Mouse (Mus musculus) embryonic facial prominence, embryonic 13.5 days (tissue): ENCODE results near the gene Ano4. TPM values are rescaled to one million over a fixed set of nuclear protein-coding genes. Genes with fewer than 3 reads are reported as not detected.

Experiments used
- ATAC-seq: fragments of 200-750 bp; cut with Nextera tagmentation; 2 replicates; pipeline ENCODE4 v1.8.0; 2017; ENCODE audit warnings: low read depth; ENCODE audit not compliant: insufficient number of reproducible peaks, insufficient read depth, low FRiP score, low TSS enrichment
- H3K27ac ChIP-seq: fragments of 300-500 bp; sonication (generic); 2 replicates; pipeline ENCODE4 v1.5.1; 2015; ENCODE audit warnings: moderate library complexity, mild to moderate bottlenecking, inconsistent platforms
- H3K27me3 ChIP-seq: fragments of 300-500 bp; sonication (generic); 2 replicates; pipeline ENCODE4 v1.6.1; 2015; ENCODE audit warnings: mild to moderate bottlenecking, inconsistent platforms
- H3K36me3 ChIP-seq: fragments of 300-500 bp; sonication (generic); 2 replicates; pipeline ENCODE4 v1.6.1; 2015; ENCODE audit warnings: mild to moderate bottlenecking, inconsistent platforms
- H3K4me1 ChIP-seq: fragments of 300-500 bp; sonication (generic); 2 replicates; pipeline ENCODE4 v1.6.1; 2015; ENCODE audit warnings: inconsistent platforms
- H3K4me2 ChIP-seq: fragments of 300-500 bp; sonication (generic); 2 replicates; pipeline ENCODE4 v1.6.1; 2015; ENCODE audit warnings: moderate library complexity, mild to moderate bottlenecking, inconsistent platforms
- H3K4me3 ChIP-seq: fragments of 300-500 bp; sonication (generic); 2 replicates; pipeline ENCODE4 v1.5.1; 2015; ENCODE audit warnings: mild to moderate bottlenecking, inconsistent platforms
- H3K9ac ChIP-seq: fragments of 300-500 bp; sonication (generic); 2 replicates; pipeline ENCODE4 v1.6.1; 2015; ENCODE audit warnings: mild to moderate bottlenecking, inconsistent platforms
- H3K9me3 ChIP-seq: fragments of 300-500 bp; sonication (generic); 2 replicates; pipeline ENCODE4 v1.6.1; 2016; ENCODE audit warnings: inconsistent platforms
- WGBS: fragments of 180-500 bp; shearing (Covaris S2); methylation state at CpG from one replicate; pipeline ENCODE4 v1.1.7; 2015; ENCODE audit warnings: mixed read lengths; 5-methylcytosine and 5-hydroxymethylcytosine counted together
- polyA plus RNA-seq: library from polyadenylated mRNA; unstranded; fragments of >200 nt; fragmentation: Nextera tagmentation; extraction: Ambion mirVana; gene quantifications from 2 replicates; pipeline ENCODE4 v1.2.1, GENCODE M21; 2015

Ano4 gene
- polyA plus RNA-seq, 1 experiment from 2014 or later: 0.65 TPM

DNA sequence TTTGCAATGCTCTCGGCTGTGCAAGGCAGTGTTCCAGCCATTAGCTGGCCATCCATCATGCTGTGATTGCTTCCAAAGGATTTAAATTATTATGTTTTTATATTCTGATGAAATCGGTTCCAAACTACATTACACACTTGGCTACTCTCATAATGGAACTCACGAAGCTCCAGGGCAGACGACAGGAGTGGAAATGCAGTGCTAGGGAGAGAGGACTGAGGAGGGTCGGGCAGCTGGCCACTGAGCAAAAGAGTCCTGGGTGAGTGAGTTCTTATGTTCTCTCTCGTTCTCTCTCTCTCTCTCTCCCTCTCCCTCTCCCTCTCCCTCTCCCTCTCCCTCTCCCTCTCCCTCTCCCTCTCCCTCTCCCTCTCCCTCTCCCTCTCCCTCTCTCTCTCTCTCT lies 357.6 kb downstream of the Ano4 start:
- 63% methylated on average over 6 of the region's 6 CpGs for WGBS
- H3K4me2 ChIP-seq: no peak overlapping the region

DNA sequence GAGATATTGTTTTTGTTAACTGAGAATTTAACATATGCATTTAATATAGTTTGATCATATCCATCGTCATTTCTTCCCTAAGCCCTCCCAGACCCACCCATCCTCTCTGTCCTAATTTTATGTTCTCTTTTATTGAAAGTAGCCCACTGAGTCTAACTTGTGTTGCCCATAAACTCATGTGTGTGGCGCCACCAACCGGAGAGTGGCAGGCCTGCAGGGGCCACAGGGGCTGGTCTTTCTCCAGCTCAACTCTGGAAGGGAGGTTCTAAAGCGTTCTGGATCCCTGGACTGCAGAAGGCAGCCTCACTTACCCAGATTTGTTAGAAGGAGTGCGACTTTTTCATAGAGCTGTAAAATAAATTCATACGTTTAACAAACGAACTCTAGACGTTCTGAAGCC lies 361.1 kb downstream of the Ano4 start:
- Histone ChIP-seq H3K9me3 (no peaks in the 10 kb centered on the region), H3K9ac (no peak overlapping the region), H3K4me2 (no peak overlapping the region), H3K4me1 (no peaks in the 10 kb centered on the region), H3K4me3 (no peak overlapping the region), H3K27me3 (no peaks in the 10 kb centered on the region), H3K36me3 (no peaks in the 10 kb centered on the region), H3K27ac (no peak overlapping the region)
- ATAC-seq: no peak
- 29% methylated on average over 8 of the region's 8 CpGs for WGBS

More for the DNA sequence above, 357.6 kb downstream of the Ano4 start:
- Histone ChIP-seq H3K4me1 (no peaks in the 10 kb centered on the region), H3K4me3 (no peak overlapping the region), H3K27me3 (no peaks in the 10 kb centered on the region), H3K9ac (no peak overlapping the region), H3K36me3 (no peaks in the 10 kb centered on the region), H3K27ac (no peak overlapping the region), H3K9me3 (no peaks in the 10 kb centered on the region)
- no peak for ATAC-seq

DNA sequence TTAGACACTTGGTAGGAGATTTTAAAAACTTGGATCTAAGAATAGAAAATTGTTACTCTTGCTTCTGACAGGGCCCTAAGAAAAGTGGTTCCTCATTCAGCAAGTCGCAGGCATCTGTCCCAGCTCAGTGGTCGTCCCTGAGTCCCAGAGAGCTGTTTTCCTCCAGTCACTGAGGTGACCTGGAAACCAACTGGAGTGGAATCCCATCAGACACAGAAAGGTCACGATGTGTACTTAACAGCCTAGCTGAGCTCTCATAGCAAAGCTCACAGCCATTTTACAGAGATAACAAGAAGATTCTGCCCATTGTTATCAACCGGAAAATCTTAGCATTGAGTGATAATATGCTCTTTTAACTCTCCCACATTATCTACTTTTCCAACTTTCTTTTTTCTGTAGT lies 365.1 kb downstream of the Ano4 start:
- no peak for ATAC-seq
- no peaks in the 10 kb centered on the region for H3K4me1 ChIP-seq

DNA sequence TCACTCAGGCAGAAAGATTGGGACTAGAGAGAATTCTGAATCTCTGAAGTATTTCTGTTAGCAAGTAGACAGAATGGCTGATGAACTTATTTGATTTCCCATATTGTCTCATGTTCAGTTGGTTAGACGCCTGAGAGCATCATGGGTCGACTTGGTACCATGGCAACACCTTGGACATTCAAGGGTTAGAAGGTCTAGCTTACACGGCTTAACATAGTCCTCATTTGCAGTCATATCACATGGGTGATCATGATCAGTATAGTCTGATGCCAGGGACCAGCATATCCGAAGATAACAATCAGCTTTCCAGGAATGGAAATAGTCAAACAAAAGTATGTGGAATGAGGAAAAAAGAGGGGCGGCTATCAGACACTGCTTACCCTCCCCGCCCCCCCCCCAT lies 365.6 kb downstream of the Ano4 start:
- Histone ChIP-seq H3K9ac (no peak overlapping the region), H3K27ac (no peak overlapping the region), H3K4me1 (no peaks in the 10 kb centered on the region), H3K36me3 (no peaks in the 10 kb centered on the region), H3K9me3 (no peaks in the 10 kb centered on the region), H3K27me3 (no peaks in the 10 kb centered on the region), H3K4me3 (no peak overlapping the region), H3K4me2 (no peak overlapping the region)
- WGBS: 80% methylated on average over 6 of the region's 6 CpGs
- no peak for ATAC-seq

More for the DNA sequence above, 365.1 kb downstream of the Ano4 start:
- H3K4me2 ChIP-seq: no peak overlapping the region
- no peaks in the 10 kb centered on the region for H3K27me3 ChIP-seq
- no peaks in the 10 kb centered on the region for H3K9me3 ChIP-seq
- no peak overlapping the region for H3K27ac ChIP-seq
- H3K9ac ChIP-seq: no peak overlapping the region
- no peaks in the 10 kb centered on the region for H3K36me3 ChIP-seq
- no peak overlapping the region for H3K4me3 ChIP-seq
- 82% methylated on average over 4 of the region's 4 CpGs for WGBS

DNA sequence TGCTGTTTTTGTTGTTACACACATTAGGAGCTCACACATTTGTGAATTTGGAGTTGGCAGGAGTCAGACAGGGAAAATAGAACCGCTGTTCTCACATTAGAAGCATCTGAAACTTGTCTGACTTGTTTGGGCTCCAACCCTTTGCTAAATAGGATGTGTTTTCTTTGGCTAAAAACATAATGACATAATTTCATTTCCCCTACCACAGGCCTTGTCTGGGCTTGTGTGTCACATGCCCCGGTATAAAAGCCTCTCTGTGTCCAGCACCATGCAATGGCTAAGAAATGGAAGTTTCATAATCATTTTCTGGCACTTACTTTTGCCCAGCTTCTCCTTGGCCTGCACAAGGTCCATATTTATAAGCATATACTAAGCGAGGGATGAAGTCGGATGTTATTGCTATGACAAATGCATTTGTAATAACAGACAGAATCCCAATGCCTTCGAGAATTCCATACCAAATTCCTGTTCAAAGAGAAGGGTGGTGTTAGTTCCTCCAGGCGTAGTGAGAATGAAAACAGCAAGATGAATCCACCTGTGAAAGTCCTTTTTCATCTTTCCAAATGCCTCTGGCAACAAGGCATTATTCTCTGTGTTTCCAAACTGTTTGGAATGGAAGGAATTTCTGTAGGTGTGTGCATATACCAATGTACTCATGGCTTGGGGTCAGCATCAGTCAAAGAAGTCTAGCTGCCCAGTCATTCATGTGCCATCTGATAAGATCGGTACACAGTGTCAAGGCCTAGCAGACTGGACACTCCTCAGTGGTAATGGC lies 373.4 kb downstream of the Ano4 start:
- 58% methylated on average over 7 of the region's 7 CpGs for WGBS
- 0 out of 2 replicates have a peak, but pooled peaks have one; percentile 62 for ATAC-seq
- H3K4me3 ChIP-seq: no peak overlapping the region
- peak overlapping the region; percentile 51 for H3K27ac ChIP-seq
- no peaks in the 10 kb centered on the region for H3K36me3 ChIP-seq
- 0 out of 2 replicates have a peak, but pooled peaks cover 4% of the 10 kb centered on the region for H3K4me1 ChIP-seq
- no peak overlapping the region for H3K4me2 ChIP-seq
- no peaks in the 10 kb centered on the region for H3K9me3 ChIP-seq
- H3K9ac ChIP-seq: no peak overlapping the region
- H3K27me3 ChIP-seq: no peaks in the 10 kb centered on the region

DNA sequence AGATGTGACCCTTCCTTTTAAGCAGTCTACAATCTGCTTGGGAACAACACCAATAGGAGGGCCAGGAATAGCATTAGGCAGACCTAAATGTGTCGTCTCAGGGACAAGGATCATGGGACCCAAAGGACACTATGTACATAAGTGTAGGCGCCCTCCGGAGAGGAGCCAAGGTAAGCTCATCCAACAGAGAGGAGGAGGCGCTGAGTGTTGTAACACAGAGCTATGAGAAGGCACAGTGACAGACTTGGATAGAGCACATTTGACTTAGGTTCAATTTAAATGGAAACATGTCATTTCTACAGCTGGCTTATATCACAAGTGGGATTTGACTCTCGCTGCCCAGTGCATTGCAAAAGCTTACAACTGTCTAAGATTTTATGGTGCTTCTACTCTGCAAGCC lies 376.0 kb downstream of the Ano4 start:
- no peaks in the 10 kb centered on the region for H3K27me3 ChIP-seq
- ATAC-seq: no peak

DNA sequence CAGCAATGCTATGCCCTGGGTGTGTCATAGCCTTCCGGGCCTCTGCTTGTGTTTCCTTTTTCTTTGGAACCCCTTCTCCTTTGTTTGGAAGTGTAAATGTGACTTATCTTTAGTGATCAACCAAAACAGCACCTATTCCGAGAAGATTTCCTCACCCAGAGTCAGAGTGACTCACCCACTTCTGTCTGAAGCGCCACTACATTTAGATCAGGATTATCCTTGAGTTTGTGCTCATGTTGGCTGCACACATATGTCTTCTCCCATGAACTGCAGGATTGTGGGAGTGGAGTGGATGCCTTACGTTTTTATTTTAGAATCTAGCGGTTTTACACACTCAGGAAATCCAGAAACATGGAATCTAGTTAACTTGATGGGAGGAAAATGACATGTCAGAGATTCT lies 383.8 kb downstream of the Ano4 start:
- Histone ChIP-seq H3K4me3 (no peak overlapping the region), H3K9ac (no peak overlapping the region), H3K4me1 (no peaks in the 10 kb centered on the region), H3K4me2 (no peak overlapping the region), H3K27me3 (no peaks in the 10 kb centered on the region), H3K27ac (no peak overlapping the region), H3K36me3 (no peaks in the 10 kb centered on the region), H3K9me3 (no peaks in the 10 kb centered on the region)
- 75% methylated on average over 5 of the region's 5 CpGs for WGBS
- ATAC-seq: no peak

More for the DNA sequence above, 376.0 kb downstream of the Ano4 start:
- no peaks in the 10 kb centered on the region for H3K36me3 ChIP-seq
- no peak overlapping the region for H3K4me2 ChIP-seq
- H3K9ac ChIP-seq: no peak overlapping the region
- H3K27ac ChIP-seq: no peak overlapping the region
- 0 out of 2 replicates have a peak, but pooled peaks cover 4% of the 10 kb centered on the region for H3K4me1 ChIP-seq
- H3K4me3 ChIP-seq: no peak overlapping the region
- WGBS: 90% methylated on average over 5 of the region's 5 CpGs
- H3K9me3 ChIP-seq: no peaks in the 10 kb centered on the region

DNA sequence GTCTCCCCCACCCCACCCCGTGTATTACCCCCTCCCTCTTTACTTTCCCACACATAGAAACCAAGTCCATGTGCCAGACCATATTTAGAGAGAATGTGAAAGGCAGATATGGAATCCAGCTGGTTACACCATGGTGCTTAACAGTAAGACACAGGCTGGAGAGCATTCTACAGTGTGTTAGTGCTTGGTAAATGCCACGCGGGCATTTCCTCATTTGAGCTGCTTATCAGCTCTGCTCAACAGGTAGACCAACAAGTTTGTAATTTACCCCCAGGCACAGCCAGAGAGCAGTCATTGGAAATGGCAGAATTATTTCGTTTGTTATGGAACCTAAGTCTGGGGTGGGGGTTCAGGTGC lies 394.3 kb downstream of the Ano4 start:
- Histone ChIP-seq H3K4me3 (no peak overlapping the region), H3K4me2 (no peak overlapping the region), H3K9ac (no peak overlapping the region), H3K4me1 (no peaks in the 10 kb centered on the region), H3K9me3 (no peaks in the 10 kb centered on the region), H3K36me3 (no peaks in the 10 kb centered on the region), H3K27ac (no peak overlapping the region), H3K27me3 (no peaks in the 10 kb centered on the region)
- no peak for ATAC-seq
- WGBS: 81% methylated on average over 4 of the region's 4 CpGs

DNA sequence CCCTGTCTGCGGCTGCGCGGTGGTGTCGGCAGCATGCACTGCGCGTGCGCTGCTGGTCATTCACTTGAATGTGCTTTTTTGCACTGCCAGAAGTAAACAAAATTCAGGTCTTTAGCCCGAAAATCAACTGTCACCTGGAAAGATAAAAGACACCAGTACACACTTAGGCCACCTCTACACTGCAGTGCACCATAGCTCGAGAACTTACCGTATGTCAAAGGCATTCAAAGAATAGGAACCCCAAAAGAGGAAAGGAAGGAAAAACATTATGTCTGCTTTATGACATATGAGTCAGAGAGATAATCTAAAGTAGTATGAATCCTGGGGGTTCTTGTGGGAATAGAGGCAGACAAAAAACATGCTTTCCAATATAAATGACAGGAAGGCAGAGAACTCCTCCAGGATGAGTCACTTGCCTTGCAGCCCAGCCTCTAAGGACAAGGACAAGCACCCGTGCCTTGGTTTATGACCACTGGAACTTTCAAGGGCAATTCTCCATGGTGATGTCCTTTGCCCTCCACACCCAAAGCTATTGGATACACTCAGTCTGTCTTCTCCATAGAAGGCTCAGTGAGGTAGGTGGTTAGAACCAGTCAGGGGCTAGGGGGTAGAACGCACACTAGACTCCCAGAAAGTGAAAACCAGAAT lies 394.8 kb downstream of the Ano4 start:
- no peak for ATAC-seq
- 92% methylated on average over 12 of the region's 12 CpGs for WGBS

More for the DNA sequence above, 394.8 kb downstream of the Ano4 start:
- H3K4me1 ChIP-seq: no peaks in the 10 kb centered on the region
- H3K9ac ChIP-seq: no peak overlapping the region
- no peaks in the 10 kb centered on the region for H3K36me3 ChIP-seq
- H3K27me3 ChIP-seq: no peaks in the 10 kb centered on the region
- H3K27ac ChIP-seq: no peak overlapping the region
- H3K9me3 ChIP-seq: no peaks in the 10 kb centered on the region
- no peak overlapping the region for H3K4me2 ChIP-seq
- H3K4me3 ChIP-seq: no peak overlapping the region

Other genes with a start within 250 kb of the Ano4 start
- gene Gas2l3, start 99.2 kb upstream of the Ano4 start, polyA plus RNA-seq: 14.5 and 15.5 TPM in 2 replicates
- gene Nr1h4, start 188.8 kb upstream of the Ano4 start, polyA plus RNA-seq: 0.34 TPM in 1 of 2 replicates, not detected in the other